Mouse (Mus musculus): ENCODE results near the gene Sln. TPM values are rescaled to one million over a fixed set of nuclear protein-coding genes. Genes with fewer than 3 reads are reported as not detected.

The Sln gene
- polyA plus RNA-seq, 2 experiments: 0.10 TPM; not detected in 1

DNA sequence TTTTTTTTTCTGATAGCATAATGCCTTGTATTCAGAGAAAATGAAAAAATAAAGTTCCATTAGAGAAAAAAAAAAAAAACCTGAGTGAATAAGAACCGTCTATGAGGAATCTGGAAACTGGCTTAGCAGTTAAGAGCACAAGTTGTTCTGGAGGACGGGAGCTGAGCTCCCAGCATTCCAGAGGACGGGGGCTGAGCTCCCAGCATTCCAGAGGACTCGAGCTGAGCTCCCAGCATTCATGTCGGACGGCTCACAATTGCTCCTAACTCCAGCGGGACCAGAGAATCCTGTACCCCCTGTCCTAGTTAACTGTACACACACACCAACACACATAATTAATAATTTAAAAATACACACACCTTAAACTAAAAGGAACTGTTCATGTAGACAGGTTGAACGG lies 11.1 kb upstream of the Sln start:
- Histone ChIP-seq H3K36me3 (replicated peaks; ENCODE audit: control insufficient read depth, insufficient read depth, low read depth) (no peaks in the 10 kb centered on the region), H3K27ac (no peak overlapping the region), H3K9ac (replicated peaks) (no peak overlapping the region), H3K4me3 (ENCODE audit: insufficient read depth in 1 of 2, low read depth in 2 of 2, low read length in 2 of 2) (no peak overlapping the region), H3K27me3 (ENCODE audit: control insufficient read depth, insufficient read depth, low read length) (no peaks in the 10 kb centered on the region), H3K4me2 (ENCODE audit: low read depth) (no peak overlapping the region), H3K9me3 (ENCODE audit: control insufficient read depth, low read length) (no peaks in the 10 kb centered on the region), H3K4me1 (replicated peaks; ENCODE audit: control insufficient read depth in 2 of 2, insufficient read depth in 2 of 2, low read length in 1 of 2) (no peaks in the 10 kb centered on the region)
- no peak for ATAC-seq (ENCODE audit: insufficient read depth)
- TF ChIP-seq CTCF (IDR thresholded peaks at IDR 0.05; ENCODE audit: low read depth) (no peak), EP300 (IDR thresholded peaks at IDR 0.05; ENCODE audit: low read depth) (no peak)
- DNase-seq (ENCODE audit: low read depth in 3 of 3, low spot score in 3 of 3): no peak
- 66% methylated on average over 8 of the region's 8 CpGs for WGBS (ENCODE audit: insufficient replicate concordance)

GRCm38 (mm10) chr9:53848548-53848947 lies 1.4 kb upstream of the Sln start:
- Histone ChIP-seq H3K4me1 (replicated peaks; ENCODE audit: control insufficient read depth in 2 of 2, insufficient read depth in 2 of 2, low read length in 1 of 2) (no peaks in the 10 kb centered on the region), H3K4me3 (ENCODE audit: insufficient read depth in 1 of 2, low read depth in 2 of 2, low read length in 2 of 2) (no peak overlapping the region), H3K9ac (replicated peaks) (no peak overlapping the region), H3K36me3 (replicated peaks; ENCODE audit: control insufficient read depth, insufficient read depth, low read depth) (no peaks in the 10 kb centered on the region), H3K27ac (no peak overlapping the region), H3K4me2 (ENCODE audit: low read depth) (no peak overlapping the region), H3K9me3 (ENCODE audit: control insufficient read depth, low read length) (no peaks in the 10 kb centered on the region), H3K27me3 (ENCODE audit: control insufficient read depth, insufficient read depth, low read length) (no peaks in the 10 kb centered on the region)
- no peak for ATAC-seq (ENCODE audit: insufficient read depth)
- WGBS (ENCODE audit: insufficient replicate concordance): 62% methylated on average over 8 of the region's 8 CpGs
- DNase-seq (ENCODE audit: low read depth in 3 of 3, low spot score in 3 of 3): no peak
- no peak for TF ChIP-seq CTCF (IDR thresholded peaks at IDR 0.05; ENCODE audit: low read depth)
- no peak for TF ChIP-seq EP300 (IDR thresholded peaks at IDR 0.05; ENCODE audit: low read depth)

GRCm38 (mm10) chr9:53852158-53852557 lies 2.2 kb downstream of the Sln start:
- ATAC-seq (ENCODE audit: insufficient read depth) (no peak), DNase-seq (ENCODE audit: low read depth in 3 of 3, low spot score in 3 of 3) (no peak)
- no peak overlapping the region for H3K4me3 ChIP-seq (ENCODE audit: insufficient read depth in 1 of 2, low read depth in 2 of 2, low read length in 2 of 2)
- WGBS (ENCODE audit: insufficient replicate concordance): 65% methylated on average over 4 of the region's 4 CpGs
- H3K9me3 ChIP-seq (ENCODE audit: control insufficient read depth, low read length): no peaks in the 10 kb centered on the region
- no peak overlapping the region for H3K9ac ChIP-seq (replicated peaks)
- H3K27me3 ChIP-seq (ENCODE audit: control insufficient read depth, insufficient read depth, low read length): no peaks in the 10 kb centered on the region
- H3K4me2 ChIP-seq (ENCODE audit: low read depth): no peak overlapping the region
- no peak overlapping the region for H3K27ac ChIP-seq
- no peaks in the 10 kb centered on the region for H3K36me3 ChIP-seq (replicated peaks; ENCODE audit: control insufficient read depth, insufficient read depth, low read depth)
- H3K4me1 ChIP-seq (replicated peaks; ENCODE audit: control insufficient read depth in 2 of 2, insufficient read depth in 2 of 2, low read length in 1 of 2): no peaks in the 10 kb centered on the region
- TF ChIP-seq CTCF (IDR thresholded peaks at IDR 0.05; ENCODE audit: low read depth): no peak
- TF ChIP-seq EP300 (IDR thresholded peaks at IDR 0.05; ENCODE audit: low read depth): no peak

GRCm38 (mm10) chr9:53853672-53854071 lies 3.7 kb downstream of the Sln start:
- no peak overlapping the region for H3K4me2 ChIP-seq (ENCODE audit: low read depth)
- no peak overlapping the region for H3K27ac ChIP-seq
- H3K9ac ChIP-seq (replicated peaks): no peak overlapping the region
- no peak overlapping the region for H3K4me3 ChIP-seq (ENCODE audit: insufficient read depth in 1 of 2, low read depth in 2 of 2, low read length in 2 of 2)
- DNase-seq (ENCODE audit: low read depth in 3 of 3, low spot score in 3 of 3): no peak
- no peaks in the 10 kb centered on the region for H3K36me3 ChIP-seq (replicated peaks; ENCODE audit: control insufficient read depth, insufficient read depth, low read depth)
- no peak for TF ChIP-seq CTCF (IDR thresholded peaks at IDR 0.05; ENCODE audit: low read depth)
- no peak for TF ChIP-seq EP300 (IDR thresholded peaks at IDR 0.05; ENCODE audit: low read depth)
- no peaks in the 10 kb centered on the region for H3K4me1 ChIP-seq (replicated peaks; ENCODE audit: control insufficient read depth in 2 of 2, insufficient read depth in 2 of 2, low read length in 1 of 2)
- H3K9me3 ChIP-seq (ENCODE audit: control insufficient read depth, low read length): no peaks in the 10 kb centered on the region
- ATAC-seq (ENCODE audit: insufficient read depth): no peak
- WGBS (ENCODE audit: insufficient replicate concordance): 41% methylated on average over 1 of the region's 1 CpGs
- no peaks in the 10 kb centered on the region for H3K27me3 ChIP-seq (ENCODE audit: control insufficient read depth, insufficient read depth, low read length)

- Histone ChIP-seq H3K4me3 (ENCODE audit: insufficient read depth in 1 of 2, low read depth in 2 of 2, low read length in 2 of 2) (no peak overlapping the region), H3K4me2 (ENCODE audit: low read depth) (no peak overlapping the region), H3K27me3 (ENCODE audit: control insufficient read depth, insufficient read depth, low read length) (no peaks in the 10 kb centered on the region), H3K4me1 (replicated peaks; ENCODE audit: control insufficient read depth in 2 of 2, insufficient read depth in 2 of 2, low read length in 1 of 2) (no peaks in the 10 kb centered on the region), H3K36me3 (replicated peaks; ENCODE audit: control insufficient read depth, insufficient read depth, low read depth) (no peaks in the 10 kb centered on the region), H3K27ac (no peak overlapping the region), H3K9me3 (ENCODE audit: control insufficient read depth, low read length) (no peaks in the 10 kb centered on the region), H3K9ac (replicated peaks) (no peak overlapping the region)
- ATAC-seq (ENCODE audit: insufficient read depth) (no peak), DNase-seq (ENCODE audit: low read depth in 3 of 3, low spot score in 3 of 3) (no peak)
- WGBS (ENCODE audit: insufficient replicate concordance): 69% methylated on average over 1 of the region's 1 CpGs
- no peak for TF ChIP-seq CTCF (IDR thresholded peaks at IDR 0.05; ENCODE audit: low read depth)
- no peak for TF ChIP-seq EP300 (IDR thresholded peaks at IDR 0.05; ENCODE audit: low read depth)
Measured at GRCm38 (mm10) chr9:53854525-53854924, 4.6 kb downstream of the Sln start.
